In genomic region chr17:5089541-5089940, GRCm38 (mm10) we compare ENCODE assay signal across 8 mouse cellular contexts.
DNase-seq lines count a peak whose midpoint lies in the region; ATAC-seq and TF ChIP-seq lines count a peak whose summit lies in the region.

No protein-coding gene starts in this region.

- ATAC-seq in heart, embryonic 12.5 days (ENCODE audit: insufficient number of reproducible peaks, low FRiP score): 0 out of 2 replicates have a peak, but pooled peaks have one; percentile 30
- ATAC-seq in G1E (ENCODE audit: extremely low read depth, insufficient number of reproducible peaks, low FRiP score, poor library complexity, severe bottlenecking): no peak
- peak; percentile 75 for ATAC-seq in intestine, embryonic 16.5 days
- ATAC-seq in megakaryocyte-erythroid progenitor cell, adult 5-6 weeks (replicated peaks; ENCODE audit: low FRiP score, low TSS enrichment, poor library complexity, severe bottlenecking): 0 out of 2 replicates have a peak, but pooled peaks have one; percentile 42
- ATAC-seq in erythroid progenitor cell, adult 5-6 weeks (replicated peaks; ENCODE audit: low FRiP score, poor library complexity, severe bottlenecking): no peak; the same call in 1 of the 2 replicates

- no peak overlapping the region for H3K4me3 ChIP-seq in heart, embryonic 12.5 days
- peak overlapping the region; percentile 63; the same call in 1 of the 2 replicates for H3K4me3 ChIP-seq in G1E (ENCODE audit: low read depth, low read length)
- peak overlapping the region; percentile 7; the same call in 1 of the 2 replicates for H3K4me3 ChIP-seq in intestine, embryonic 16.5 days (ENCODE audit: low read length)

- intact Hi-C loops in heart, postnatal 25 days (cut with DNase I): no loop called here

- peaks cover 8% of the 10 kb centered on the region; the same call in 1 of the 2 replicates for H3K36me3 ChIP-seq in heart, embryonic 12.5 days
- H3K36me3 ChIP-seq in G1E (replicated peaks): peaks cover 40% of the 10 kb centered on the region
- peaks cover 4% of the 10 kb centered on the region; the same call in 1 of the 2 replicates for H3K36me3 ChIP-seq in intestine, embryonic 16.5 days (ENCODE audit: control insufficient read depth, insufficient read depth, low read length)

- peak overlapping the region; percentile 46 for H3K4me2 ChIP-seq in heart, embryonic 12.5 days
- H3K4me2 ChIP-seq in intestine, embryonic 16.5 days (ENCODE audit: low read depth, low read length): peak overlapping the region; percentile 22

- H3K9ac ChIP-seq in heart, embryonic 12.5 days: peak overlapping the region; percentile 35; the same call in 1 of the 2 replicates
- no peak overlapping the region for H3K9ac ChIP-seq in intestine, embryonic 16.5 days (ENCODE audit: low read depth, low read length)

- WGBS in heart, embryonic 12.5 days: 30% methylated on average over 12 of the region's 12 CpGs
- WGBS in intestine, embryonic 16.5 days: 21% methylated on average over 12 of the region's 12 CpGs

- peaks cover 47% of the 10 kb centered on the region for H3K4me1 ChIP-seq in heart, embryonic 12.5 days (replicated peaks)
- H3K4me1 ChIP-seq in G1E (ENCODE audit: insufficient read depth, low read depth, low read length): peaks cover 49% of the 10 kb centered on the region
- H3K4me1 ChIP-seq in intestine, embryonic 16.5 days (ENCODE audit: control insufficient read depth, insufficient read depth, low read length): peaks cover 39% of the 10 kb centered on the region

- TF ChIP-seq CTCF in G1E (IDR thresholded peaks at IDR 0.05; ENCODE audit: low read depth, low read length): no peak

- H3K9me3 ChIP-seq in heart, embryonic 12.5 days (replicated peaks): no peaks in the 10 kb centered on the region
- H3K9me3 ChIP-seq in G1E (replicated peaks): no peaks in the 10 kb centered on the region
- no peaks in the 10 kb centered on the region for H3K9me3 ChIP-seq in intestine, embryonic 16.5 days (ENCODE audit: control insufficient read depth, low read length)

- DNase-seq in heart, postnatal 25 days (ENCODE audit: low spot score): no peak
- peak; percentile 55 for DNase-seq in G1E (ENCODE audit: low spot score)
- DNase-seq in frontal cortex, postnatal 14 days (ENCODE audit: low spot score in 2 of 2): no peak
- DNase-seq in ovary, postnatal 14 days (ENCODE audit: low spot score): no peak

- H3K27ac ChIP-seq in heart, embryonic 12.5 days (ENCODE audit: poor library complexity, severe bottlenecking): no peak overlapping the region
- peak overlapping the region; percentile 40; the same call in 1 of the 2 replicates for H3K27ac ChIP-seq in intestine, embryonic 16.5 days (ENCODE audit: low read length)

- peaks cover 14% of the 10 kb centered on the region; the same call in 1 of the 2 replicates for H3K27me3 ChIP-seq in heart, embryonic 12.5 days (replicated peaks)
- no peaks in the 10 kb centered on the region for H3K27me3 ChIP-seq in G1E (ENCODE audit: insufficient read depth, low read length)
- no peaks in the 10 kb centered on the region for H3K27me3 ChIP-seq in intestine, embryonic 16.5 days (replicated peaks; ENCODE audit: control insufficient read depth, insufficient read depth, low read length)

Comparison
In these comparisons a context has a peak if more than half of its experiments do, and no peak if none do; other contexts are left out.
1. ATAC-seq: peak in heart, embryonic 12.5 days (single experiment), intestine, embryonic 16.5 days (single experiment) and megakaryocyte-erythroid progenitor cell, adult 5-6 weeks (single experiment); none in G1E (single experiment) and erythroid progenitor cell, adult 5-6 weeks (single experiment).